Mouse (Mus musculus): ENCODE data around the gene Akap12.

DNA sequence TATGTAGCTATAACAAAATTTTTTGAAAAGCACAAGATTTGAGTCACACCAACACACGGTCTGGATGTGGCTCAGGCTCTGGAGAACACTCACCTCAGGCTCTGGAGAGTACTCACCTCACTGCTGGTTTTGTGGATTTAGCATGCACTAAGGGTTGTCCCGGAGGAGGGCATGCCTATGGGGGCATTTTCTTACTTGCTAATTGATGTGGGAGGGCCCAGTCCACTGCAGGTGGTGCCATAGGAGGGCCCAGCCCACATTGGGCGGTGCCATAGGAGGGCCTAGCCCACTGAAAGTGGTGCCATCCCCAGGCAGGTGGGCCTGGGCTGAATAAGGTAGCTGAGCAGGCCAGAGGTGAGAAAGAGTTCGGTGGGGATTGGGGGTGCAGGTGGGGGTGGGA is 12.6 kb upstream of the Akap12 start:
- TF ChIP-seq GATA1 (IDR thresholded peaks at IDR 0.05; ENCODE audit: low read length), result no peak
- no peak for TF ChIP-seq TAL1 (IDR thresholded peaks at IDR 0.05; ENCODE audit: low read length)

All from erythroblast, embryonic 14.5 days (primary cell).